ENCODE assay signal across 9 mouse cellular contexts in the genomic region with DNA sequence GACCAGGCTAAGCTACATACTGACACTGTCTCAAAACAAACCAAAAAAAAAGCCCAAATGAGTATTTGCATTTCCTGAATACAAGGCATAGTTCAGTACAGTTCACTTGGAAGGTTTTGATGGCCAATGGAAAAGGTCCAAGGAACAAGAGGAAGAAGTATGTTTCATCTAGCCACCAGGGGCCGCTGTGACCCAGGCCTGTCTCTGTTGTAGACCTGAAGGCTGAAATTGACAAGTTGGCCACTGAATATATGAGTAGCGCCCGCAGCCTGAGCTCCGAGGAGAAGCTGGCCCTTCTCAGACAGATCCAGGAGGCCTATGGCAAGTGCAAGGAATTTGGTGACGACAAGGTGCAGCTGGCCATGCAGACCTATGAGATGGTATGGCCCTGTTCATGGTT. TPM values are rescaled to one million over a fixed set of nuclear protein-coding genes. Genes with fewer than 3 reads are reported as not detected.
A peak's percentile ranks its signal among the peaks of the same experiment; 100 is the strongest.
DNase-seq lines count a peak whose midpoint lies in the region; ATAC-seq lines count a peak whose summit lies in the region.
"Had no signal": no experiment of that assay in that cellular context is flagged by ENCODE, and none has a peak within 500 bp of the region (broad histone marks: within the 10 kb centered on the region; RNA-seq: fewer than 3 reads in every experiment).

No protein-coding gene starts in this region.

- 28% methylated on average over 5 of the region's 5 CpGs for WGBS in forebrain, embryonic 15.5 days
- WGBS in hindbrain, embryonic 11.5 days = 49% methylated on average over 5 of the region's 5 CpGs
- WGBS in lung, embryonic 16.5 days = 34% methylated on average over 5 of the region's 5 CpGs

- peak; percentile 58 for DNase-seq in MEL-GATA-1-ER (ENCODE audit: extremely low read depth, low read depth)
- peak; percentile 88 for DNase-seq in hindbrain, embryonic 11.5 days (ENCODE audit: low spot score)
- DNase-seq in layer of hippocampus, adult 8-10 months (ENCODE audit: low spot score in 2 of 2) = peak; percentile 69 to 81
- DNase-seq in ovary, postnatal 14 days (ENCODE audit: low spot score) = peak; percentile 63
- DNase-seq in thymus, postnatal 25 days = peak; percentile 72

- no peak overlapping the region for H3K4me3 ChIP-seq in forebrain, embryonic 15.5 days
- no peak overlapping the region for H3K4me3 ChIP-seq in hindbrain, embryonic 11.5 days (ENCODE audit: low read depth, low read length)
- no peak overlapping the region for H3K4me3 ChIP-seq in lung, embryonic 16.5 days (ENCODE audit: low read length)

- no peak overlapping the region for H3K9ac ChIP-seq in forebrain, embryonic 15.5 days (replicated peaks)
- H3K9ac ChIP-seq in hindbrain, embryonic 11.5 days (ENCODE audit: low read depth, low read length) = no peak overlapping the region
- no peak overlapping the region for H3K9ac ChIP-seq in lung, embryonic 16.5 days (ENCODE audit: low read length)

- no peaks in the 10 kb centered on the region for H3K27me3 ChIP-seq in forebrain, embryonic 15.5 days
- no peaks in the 10 kb centered on the region for H3K27me3 ChIP-seq in hindbrain, embryonic 11.5 days (ENCODE audit: control insufficient read depth, insufficient read depth, low read length)
- H3K27me3 ChIP-seq in lung, embryonic 16.5 days (ENCODE audit: control insufficient read depth, insufficient read depth, low read depth, low read length) = no peaks in the 10 kb centered on the region

- 0 out of 2 replicates have a peak overlapping the region, but pooled peaks have one; percentile 35 for H3K27ac ChIP-seq in forebrain, embryonic 15.5 days (replicated peaks)
- H3K27ac ChIP-seq in hindbrain, embryonic 11.5 days (ENCODE audit: low read depth, low read length) = no peak overlapping the region
- H3K27ac ChIP-seq in lung, embryonic 16.5 days (ENCODE audit: low read length) = no peak overlapping the region
- H3K27ac ChIP-seq: macrophage had no signal

- ATAC-seq in cerebellum, adult (ENCODE audit: insufficient number of reproducible peaks, low FRiP score, low TSS enrichment) = peak; percentile 58
- ATAC-seq in forebrain, embryonic 15.5 days (replicated peaks) = peak; percentile 60
- ATAC-seq in hindbrain, embryonic 11.5 days (ENCODE audit: low FRiP score) = peak; percentile 34; the same call in 1 of the 2 replicates
- ATAC-seq in lung, embryonic 16.5 days (ENCODE audit: low read depth) = peak; percentile 66

- no peak overlapping the region for H3K4me2 ChIP-seq in forebrain, embryonic 15.5 days (replicated peaks)
- no peak overlapping the region for H3K4me2 ChIP-seq in hindbrain, embryonic 11.5 days (replicated peaks; ENCODE audit: low read depth, low read length)
- no peak overlapping the region for H3K4me2 ChIP-seq in lung, embryonic 16.5 days (ENCODE audit: low read depth, low read length)

- no peaks in the 10 kb centered on the region for H3K9me3 ChIP-seq in forebrain, embryonic 15.5 days
- H3K9me3 ChIP-seq in hindbrain, embryonic 11.5 days (ENCODE audit: control insufficient read depth, low read length) = no peaks in the 10 kb centered on the region
- H3K9me3 ChIP-seq in lung, embryonic 16.5 days (ENCODE audit: control insufficient read depth, low read length) = no peaks in the 10 kb centered on the region

- H3K36me3 ChIP-seq in forebrain, embryonic 15.5 days = peaks cover 75% of the 10 kb centered on the region
- peaks cover 21% of the 10 kb centered on the region for H3K36me3 ChIP-seq in hindbrain, embryonic 11.5 days (ENCODE audit: control insufficient read depth, insufficient read depth, low read length)
- peaks cover 34% of the 10 kb centered on the region for H3K36me3 ChIP-seq in lung, embryonic 16.5 days (ENCODE audit: control insufficient read depth, insufficient read depth, low read length)

- H3K4me1 ChIP-seq in forebrain, embryonic 15.5 days = peaks cover 5% of the 10 kb centered on the region; the same call in 1 of the 2 replicates
- H3K4me1 ChIP-seq in hindbrain, embryonic 11.5 days (replicated peaks; ENCODE audit: control insufficient read depth, insufficient read depth, low read length) = no peaks in the 10 kb centered on the region
- no peaks in the 10 kb centered on the region for H3K4me1 ChIP-seq in lung, embryonic 16.5 days (replicated peaks; ENCODE audit: control insufficient read depth, insufficient read depth, low read length)

RNA-seq across cellular contexts. Expression of a gene that starts 2.8 kb away (rescaled TPM):
- 21.9 and 26.2 TPM in 2 replicates for polyA plus RNA-seq in forebrain, embryonic 15.5 days (2015; fragmentation: Nextera tagmentation; extraction: Ambion mirVana)
- 10.7 and 12.2 TPM in 2 replicates for polyA plus RNA-seq in hindbrain, embryonic 11.5 days (2014; fragmentation: Nextera tagmentation; extraction: Ambion mirVana)
- total RNA-seq in layer of hippocampus, adult 8-10 months (2022) = 10 to 100 TPM; 12.8 to 20.9 (median 15.6) TPM
- polyA plus RNA-seq in lung, embryonic 16.5 days (2015; fragmentation: Nextera tagmentation; extraction: Ambion mirVana) = 12.9 and 16.4 TPM in 2 replicates

RNA-seq across cellular contexts. Expression of a gene that starts 7.1 kb away (rescaled TPM):
- 207 and 211 TPM in 2 replicates for polyA plus RNA-seq in forebrain, embryonic 15.5 days (2015; fragmentation: Nextera tagmentation; extraction: Ambion mirVana)
- polyA plus RNA-seq in hindbrain, embryonic 11.5 days (2014; fragmentation: Nextera tagmentation; extraction: Ambion mirVana) = 120 and 133 TPM in 2 replicates
- 10 to 100 TPM; 50.1 to 63.5 (median 55.4) TPM for total RNA-seq in layer of hippocampus, adult 8-10 months (2022)
- 141 and 142 TPM in 2 replicates for polyA plus RNA-seq in lung, embryonic 16.5 days (2015; fragmentation: Nextera tagmentation; extraction: Ambion mirVana)

RNA-seq across cellular contexts. Expression of a gene that starts 21.0 kb away (rescaled TPM):
- polyA plus RNA-seq in forebrain, embryonic 15.5 days (2015; fragmentation: Nextera tagmentation; extraction: Ambion mirVana) = 0.50 and 0.71 TPM in 2 replicates
- 0.21 TPM in 1 of 2 replicates, not detected in the other for polyA plus RNA-seq in hindbrain, embryonic 11.5 days (2014; fragmentation: Nextera tagmentation; extraction: Ambion mirVana)
- 1 to 10 TPM in 3 of 4 experiments, under 1 TPM in 1; 0.23 to 3.9 (median 1.9) TPM for total RNA-seq in layer of hippocampus, adult 8-10 months (2022)
- polyA plus RNA-seq in lung, embryonic 16.5 days (2015; fragmentation: Nextera tagmentation; extraction: Ambion mirVana) = 0.45 and 0.49 TPM in 2 replicates

RNA-seq across cellular contexts. Expression of a gene that starts 37.7 kb away (rescaled TPM):
- 16.7 and 21.7 TPM in 2 replicates for polyA plus RNA-seq in forebrain, embryonic 15.5 days (2015; fragmentation: Nextera tagmentation; extraction: Ambion mirVana)
- polyA plus RNA-seq in hindbrain, embryonic 11.5 days (2014; fragmentation: Nextera tagmentation; extraction: Ambion mirVana) = 8.7 and 16.5 TPM in 2 replicates
- total RNA-seq in layer of hippocampus, adult 8-10 months (2022) = 10 to 100 TPM; 44.6 to 54.5 (median 50.6) TPM
- polyA plus RNA-seq in lung, embryonic 16.5 days (2015; fragmentation: Nextera tagmentation; extraction: Ambion mirVana) = 14.0 and 14.3 TPM in 2 replicates

RNA-seq across cellular contexts. Expression of a gene that starts 49.1 kb away (rescaled TPM):
- polyA plus RNA-seq in forebrain, embryonic 15.5 days (2015; fragmentation: Nextera tagmentation; extraction: Ambion mirVana) = 98.9 and 112 TPM in 2 replicates
- 105 and 130 TPM in 2 replicates for polyA plus RNA-seq in hindbrain, embryonic 11.5 days (2014; fragmentation: Nextera tagmentation; extraction: Ambion mirVana)
- 100 to 1,000 TPM; 159 to 187 (median 175) TPM for total RNA-seq in layer of hippocampus, adult 8-10 months (2022)
- polyA plus RNA-seq in lung, embryonic 16.5 days (2015; fragmentation: Nextera tagmentation; extraction: Ambion mirVana) = 58.2 and 59.4 TPM in 2 replicates
